Mouse (Mus musculus): Measurements from ENCODE around the gene Dcaf6. TPM values are rescaled to one million over a fixed set of nuclear protein-coding genes. Genes with fewer than 3 reads are reported as not detected.

Gene Dcaf6
- polyA plus RNA-seq, 1 experiment from 2014 or later, result 10.4 TPM

- ATAC-seq, result peak; percentile 88
- WGBS, result under 1% methylated on average over 31 of the region's 71 CpGs
- H3K9me3 ChIP-seq (replicated peaks), result no peaks in the 10 kb centered on the region
- peaks cover 42% of the 10 kb centered on the region for H3K4me1 ChIP-seq
- peak overlapping the region; percentile 82 for H3K4me3 ChIP-seq
- H3K9ac ChIP-seq, result peak overlapping the region; percentile 93
- no peaks in the 10 kb centered on the region for H3K27me3 ChIP-seq
- H3K36me3 ChIP-seq (ENCODE audit: poor library complexity, severe bottlenecking), result no peaks in the 10 kb centered on the region
- peak overlapping the region; percentile 85 for H3K4me2 ChIP-seq
- peak overlapping the region; percentile 93 for H3K27ac ChIP-seq
Observed at GRCm38 (mm10) chr1:165281351-165282221, 178.7 kb downstream of the Dcaf6 start.

- no peak for ATAC-seq
- H3K36me3 ChIP-seq (ENCODE audit: poor library complexity, severe bottlenecking), result no peaks in the 10 kb centered on the region
Observed at GRCm38 (mm10) chr1:165280741-165281140, 179.5 kb downstream of the Dcaf6 start.

More at GRCm38 (mm10) chr1:165280741-165281140, 179.5 kb downstream of the Dcaf6 start:
- Histone ChIP-seq H3K27me3 (no peaks in the 10 kb centered on the region), H3K27ac (peak overlapping the region; percentile 93), H3K4me2 (peak overlapping the region; percentile 85), H3K4me1 (peaks cover 38% of the 10 kb centered on the region), H3K9ac (peak overlapping the region; percentile 93), H3K9me3 (replicated peaks) (no peaks in the 10 kb centered on the region), H3K4me3 (peak overlapping the region; percentile 82)
- WGBS, result 19% methylated on average over 10 of the region's 10 CpGs

Other genes with a start within 250 kb of the Dcaf6 start
- 125 and 136 TPM in 2 replicates for gene Tiprl, start 223.5 kb downstream of the Dcaf6 start, polyA plus RNA-seq (2015; fragmentation: Nextera tagmentation; extraction: Ambion mirVana)
- 3.5 and 4.1 TPM in 2 replicates for gene Gpr161, start 164.7 kb downstream of the Dcaf6 start, polyA plus RNA-seq (2015; fragmentation: Nextera tagmentation; extraction: Ambion mirVana)
- 136 and 167 TPM in 2 replicates for gene Mpc2, start 162 bp upstream of the Dcaf6 start, polyA plus RNA-seq (2015; fragmentation: Nextera tagmentation; extraction: Ambion mirVana)
- gene Adcy10, start 24.7 kb upstream of the Dcaf6 start, polyA plus RNA-seq (2015; fragmentation: Nextera tagmentation; extraction: Ambion mirVana), result 0.15 and 0.39 TPM in 2 replicates
- 127 and 131 TPM in 2 replicates for gene Mpzl1, start 174.1 kb upstream of the Dcaf6 start, polyA plus RNA-seq (2015; fragmentation: Nextera tagmentation; extraction: Ambion mirVana)
- gene Rcsd1, start 249.3 kb upstream of the Dcaf6 start, polyA plus RNA-seq (2015; fragmentation: Nextera tagmentation; extraction: Ambion mirVana), result 6.5 and 7.0 TPM in 2 replicates

All from forebrain, embryonic 13.5 days (tissue).